ENCODE assay signal across 10 mouse cellular contexts in the genomic region with DNA sequence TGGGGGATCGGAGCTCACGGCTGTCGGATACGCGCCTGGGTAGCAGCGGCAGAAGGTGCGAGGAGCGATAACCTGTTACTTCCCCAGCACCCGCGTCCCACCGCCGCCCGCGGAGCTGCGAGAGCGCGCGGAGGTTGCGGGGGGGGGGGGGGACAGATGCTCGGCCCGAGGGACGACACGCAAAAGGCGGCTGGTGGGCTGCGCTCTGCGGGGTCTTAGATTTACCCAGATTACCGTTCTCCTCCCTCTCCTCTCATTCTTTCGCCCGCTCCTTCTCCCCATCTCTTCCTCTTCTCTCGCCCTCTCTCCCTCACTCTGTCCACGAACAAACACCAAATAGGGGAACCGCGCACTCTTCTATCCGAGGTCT. TPM values are rescaled to one million over a fixed set of nuclear protein-coding genes. Genes with fewer than 3 reads are reported as not detected.
DNase-seq lines count a peak whose midpoint lies in the region; ATAC-seq and TF ChIP-seq lines count a peak whose summit lies in the region.
"Had no signal": no experiment of that assay in that cellular context is flagged by ENCODE, and none has a peak within 500 bp of the region (broad histone marks: within the 10 kb centered on the region; RNA-seq: fewer than 3 reads in every experiment).

No protein-coding gene starts in this region.

- no peaks in the 10 kb centered on the region for H3K36me3 ChIP-seq in liver, embryonic 11.5 days (ENCODE audit: control insufficient read depth, insufficient read depth, low read length)
- no peaks in the 10 kb centered on the region for H3K36me3 ChIP-seq in liver, postnatal 0 days (replicated peaks; ENCODE audit: insufficient read depth, low read length)
- no peaks in the 10 kb centered on the region for H3K36me3 ChIP-seq in embryonic facial prominence, embryonic 14.5 days (ENCODE audit: control insufficient read depth, insufficient read depth, low read length)
- H3K36me3 ChIP-seq in hindbrain, postnatal 0 days (ENCODE audit: insufficient read depth, low read length) = no peaks in the 10 kb centered on the region
- no peaks in the 10 kb centered on the region for H3K36me3 ChIP-seq in neural tube, embryonic 14.5 days (ENCODE audit: control insufficient read depth, insufficient read depth, low read length)

- no peak for TF ChIP-seq EP300 in liver, postnatal 0 days (IDR thresholded peaks at IDR 0.05; ENCODE audit: low read depth)

- peaks cover 93% of the 10 kb centered on the region for H3K27me3 ChIP-seq in liver, embryonic 11.5 days (replicated peaks; ENCODE audit: control insufficient read depth, insufficient read depth, low read length)
- H3K27me3 ChIP-seq in liver, postnatal 0 days (ENCODE audit: insufficient read depth, low read length) = peaks cover 90% of the 10 kb centered on the region
- H3K27me3 ChIP-seq in embryonic facial prominence, embryonic 14.5 days (replicated peaks; ENCODE audit: control insufficient read depth, insufficient read depth, low read length) = peaks cover 91% of the 10 kb centered on the region
- H3K27me3 ChIP-seq in hindbrain, postnatal 0 days (ENCODE audit: insufficient read depth, low read length) = peaks cover 42% of the 10 kb centered on the region; the same call in 1 of the 2 replicates
- H3K27me3 ChIP-seq in neural tube, embryonic 14.5 days (ENCODE audit: control insufficient read depth, insufficient read depth, low read length) = peaks cover 30% of the 10 kb centered on the region

- peak overlapping the region; percentile 37 for H3K4me2 ChIP-seq in liver, embryonic 11.5 days
- no peak overlapping the region for H3K4me2 ChIP-seq in liver, postnatal 0 days (ENCODE audit: low read depth, low read length)
- H3K4me2 ChIP-seq in embryonic facial prominence, embryonic 14.5 days (ENCODE audit: low read depth, low read length) = peak overlapping the region; percentile 54
- H3K4me2 ChIP-seq in hindbrain, postnatal 0 days (ENCODE audit: low read depth, low read length) = peak overlapping the region; percentile 59
- peak overlapping the region; percentile 67 for H3K4me2 ChIP-seq in neural tube, embryonic 14.5 days (ENCODE audit: low read depth, low read length)

- no peak overlapping the region for H3K9ac ChIP-seq in liver, embryonic 11.5 days (ENCODE audit: low read depth, low read length)
- no peak overlapping the region for H3K9ac ChIP-seq in liver, postnatal 0 days (replicated peaks)
- no peak overlapping the region for H3K9ac ChIP-seq in embryonic facial prominence, embryonic 14.5 days (ENCODE audit: low read depth, low read length)
- peak overlapping the region; percentile 56 for H3K9ac ChIP-seq in hindbrain, postnatal 0 days (replicated peaks; ENCODE audit: low read length)
- H3K9ac ChIP-seq in neural tube, embryonic 14.5 days (replicated peaks; ENCODE audit: low read depth, low read length) = peak overlapping the region; percentile 77
- H3K9ac ChIP-seq: liver, embryonic 14.5 days had no signal

- intact Hi-C loops in left cerebral cortex, postnatal 4 days (cut with DNase I) = loop anchor here (5.0 to 10.0 kb wide), 2 partner anchors 925 to 972 kb away; no protein-coding TSS in a partner anchor

- no peak for ATAC-seq in liver, embryonic 11.5 days (replicated peaks; ENCODE audit: low FRiP score)
- ATAC-seq in liver, postnatal 0 days = no peak
- ATAC-seq in embryonic facial prominence, embryonic 14.5 days (ENCODE audit: low read depth) = no peak
- ATAC-seq in hindbrain, postnatal 0 days = no peak
- no peak for ATAC-seq in neural tube, embryonic 14.5 days (ENCODE audit: low read depth)

- H3K4me3 ChIP-seq in liver, embryonic 11.5 days (ENCODE audit: low read depth, low read length) = peak overlapping the region; percentile 17; the same call in 1 of the 2 replicates
- no peak overlapping the region for H3K4me3 ChIP-seq in liver, postnatal 0 days (ENCODE audit: low read depth, low read length)
- H3K4me3 ChIP-seq in embryonic facial prominence, embryonic 14.5 days (ENCODE audit: low read depth, low read length) = peak overlapping the region; percentile 35
- peak overlapping the region; percentile 48 for H3K4me3 ChIP-seq in hindbrain, postnatal 0 days (ENCODE audit: low read length)
- peak overlapping the region; percentile 44 for H3K4me3 ChIP-seq in neural tube, embryonic 14.5 days (ENCODE audit: low read depth, low read length)

- H3K4me1 ChIP-seq in liver, embryonic 11.5 days (replicated peaks; ENCODE audit: control insufficient read depth, insufficient read depth, low read length) = peaks cover 13% of the 10 kb centered on the region
- no peaks in the 10 kb centered on the region for H3K4me1 ChIP-seq in liver, postnatal 0 days (ENCODE audit: insufficient read depth)
- H3K4me1 ChIP-seq in embryonic facial prominence, embryonic 14.5 days (ENCODE audit: control insufficient read depth, insufficient read depth, low read length) = peaks cover 21% of the 10 kb centered on the region
- peaks cover 4% of the 10 kb centered on the region; the same call in 1 of the 2 replicates for H3K4me1 ChIP-seq in hindbrain, postnatal 0 days (ENCODE audit: insufficient read depth, low read length)
- H3K4me1 ChIP-seq in neural tube, embryonic 14.5 days (ENCODE audit: control insufficient read depth, insufficient read depth, low read length) = peaks cover 13% of the 10 kb centered on the region; the same call in 1 of the 2 replicates

- under 1% methylated on average over 29 of the region's 34 CpGs for WGBS in liver, embryonic 11.5 days
- WGBS in liver, postnatal 0 days (ENCODE audit: insufficient replicate concordance) = 1% methylated on average over 20 of the region's 34 CpGs
- 0% methylated on average over 21 of the region's 34 CpGs for WGBS in embryonic facial prominence, embryonic 14.5 days
- under 1% methylated on average over 25 of the region's 34 CpGs for WGBS in hindbrain, postnatal 0 days
- 0% methylated on average over 27 of the region's 34 CpGs for WGBS in neural tube, embryonic 14.5 days

- DNase-seq in liver, embryonic 11.5 days (ENCODE audit: low spot score) = no peak
- DNase-seq in liver, postnatal 0 days = no peak
- no peak for DNase-seq in embryonic facial prominence, embryonic 14.5 days (ENCODE audit: low spot score)
- DNase-seq in hindbrain, postnatal 0 days (ENCODE audit: low spot score) = peak; percentile 27
- no peak for DNase-seq in adrenal gland, postnatal 36 days
- DNase-seq in adrenal gland, postnatal 4 days (ENCODE audit: low spot score in 2 of 2) = no peak
- no peak for DNase-seq in left cerebral cortex, postnatal 4 days

- H3K27ac ChIP-seq in liver, embryonic 11.5 days (ENCODE audit: low read depth, low read length) = no peak overlapping the region
- H3K27ac ChIP-seq in liver, postnatal 0 days (ENCODE audit: low read depth) = no peak overlapping the region
- no peak overlapping the region for H3K27ac ChIP-seq in embryonic facial prominence, embryonic 14.5 days (replicated peaks; ENCODE audit: low read depth, low read length)
- H3K27ac ChIP-seq in hindbrain, postnatal 0 days = peak overlapping the region; percentile 85
- peak overlapping the region; percentile 91 for H3K27ac ChIP-seq in neural tube, embryonic 14.5 days (ENCODE audit: low read depth, low read length)
- H3K27ac ChIP-seq: liver, embryonic 14.5 days had no signal

- no peaks in the 10 kb centered on the region for H3K9me3 ChIP-seq in liver, embryonic 11.5 days (ENCODE audit: control insufficient read depth, low read length)
- H3K9me3 ChIP-seq in liver, postnatal 0 days (ENCODE audit: low read length) = no peaks in the 10 kb centered on the region
- H3K9me3 ChIP-seq in embryonic facial prominence, embryonic 14.5 days (ENCODE audit: control insufficient read depth, low read length) = no peaks in the 10 kb centered on the region
- no peaks in the 10 kb centered on the region for H3K9me3 ChIP-seq in hindbrain, postnatal 0 days (ENCODE audit: low read length)
- H3K9me3 ChIP-seq in neural tube, embryonic 14.5 days (ENCODE audit: control insufficient read depth, low read length) = no peaks in the 10 kb centered on the region

- no peak for TF ChIP-seq CTCF in liver, postnatal 0 days (IDR thresholded peaks at IDR 0.05; ENCODE audit: low read depth)
- TF ChIP-seq CTCF in hindbrain, postnatal 0 days (IDR thresholded peaks at IDR 0.05; ENCODE audit: low read depth) = no peak

RNA-seq across cellular contexts. Expression of a gene that starts 9.7 kb away (rescaled TPM):
- polyA plus RNA-seq in liver, embryonic 11.5 days (2014; fragmentation: Nextera tagmentation; extraction: Ambion mirVana) = 0.19 and 0.43 TPM in 2 replicates
- 0.04 TPM in 1 of 2 replicates, not detected in the other for polyA plus RNA-seq in liver, postnatal 0 days (2015; fragmentation: Nextera tagmentation; extraction: Ambion mirVana)
- 0.08 and 0.31 TPM in 2 replicates for polyA plus RNA-seq in embryonic facial prominence, embryonic 14.5 days (2014; fragmentation: Nextera tagmentation; extraction: Ambion mirVana)
- total RNA-seq in hindbrain, postnatal 0 days (2014; rRNA removed) = 106 and 113 TPM in 2 replicates
- 108 and 113 TPM in 2 replicates for polyA plus RNA-seq in hindbrain, postnatal 0 days (2015; fragmentation: Nextera tagmentation; extraction: Ambion mirVana)
- 84.1 and 119 TPM in 2 replicates for polyA plus RNA-seq in neural tube, embryonic 14.5 days (2014; fragmentation: Nextera tagmentation; extraction: Ambion mirVana)
- 1 to 10 TPM; 3.0 to 3.5 TPM for total RNA-seq in adrenal gland, postnatal 36 days (2021)
- 1 to 10 TPM; 2.1 to 2.6 TPM for total RNA-seq in adrenal gland, postnatal 4 days (2021)
- 100 to 1,000 TPM; 108 to 166 TPM for total RNA-seq in left cerebral cortex, postnatal 4 days (2021)
- total RNA-seq: hematopoietic stem cell, adult 5-6 weeks had no signal

RNA-seq across cellular contexts. Expression of a gene that starts 54.0 kb away (rescaled TPM):
- polyA plus RNA-seq in liver, embryonic 11.5 days (2014; fragmentation: Nextera tagmentation; extraction: Ambion mirVana) = not detected in 2 replicates
- polyA plus RNA-seq in liver, postnatal 0 days (2015; fragmentation: Nextera tagmentation; extraction: Ambion mirVana) = not detected in 2 replicates
- 4.2 and 6.1 TPM in 2 replicates for polyA plus RNA-seq in embryonic facial prominence, embryonic 14.5 days (2014; fragmentation: Nextera tagmentation; extraction: Ambion mirVana)
- total RNA-seq in hindbrain, postnatal 0 days (2014; rRNA removed) = 0.43 and 1.8 TPM in 2 replicates
- polyA plus RNA-seq in hindbrain, postnatal 0 days (2015; fragmentation: Nextera tagmentation; extraction: Ambion mirVana) = 6.3 and 7.1 TPM in 2 replicates
- 1.0 and 1.2 TPM in 2 replicates for polyA plus RNA-seq in neural tube, embryonic 14.5 days (2014; fragmentation: Nextera tagmentation; extraction: Ambion mirVana)
- under 1 TPM in 1 of 2 experiments, not detected in 1; 0.26 TPM for total RNA-seq in adrenal gland, postnatal 36 days (2021)
- total RNA-seq in adrenal gland, postnatal 4 days (2021) = under 1 TPM; 0.28 to 0.76 TPM
- 1 to 10 TPM; 1.6 to 3.9 TPM for total RNA-seq in left cerebral cortex, postnatal 4 days (2021)
- polyA plus RNA-seq: liver, embryonic 14.5 days had no signal

Comparison
In these comparisons a context has a peak if more than half of its experiments do, and no peak if none do; other contexts are left out.
1. H3K27ac ChIP-seq: peak in hindbrain, postnatal 0 days (single experiment) and neural tube, embryonic 14.5 days (single experiment); none in liver, embryonic 11.5 days (single experiment), liver, postnatal 0 days (single experiment) and embryonic facial prominence, embryonic 14.5 days (single experiment).
2. H3K9ac ChIP-seq: peak in hindbrain, postnatal 0 days (single experiment) and neural tube, embryonic 14.5 days (single experiment); none in liver, embryonic 11.5 days (single experiment), liver, postnatal 0 days (single experiment) and embryonic facial prominence, embryonic 14.5 days (single experiment).
3. RNA of a gene that starts 9.7 kb away (polyA plus RNA-seq): 84.1 to 119 TPM in neural tube, embryonic 14.5 days and 108 to 113 TPM in hindbrain, postnatal 0 days; 0.19 to 0.43 TPM in liver, embryonic 11.5 days, 0.08 to 0.31 TPM in embryonic facial prominence, embryonic 14.5 days and 0.04 TPM in liver, postnatal 0 days; every median in the first group is over 10 times any median in the second.